Mouse (Mus musculus) lung, embryonic 14.5 days (tissue): ENCODE measurements around the gene Hpdl. TPM values are rescaled to one million over a fixed set of nuclear protein-coding genes. Genes with fewer than 3 reads are reported as not detected.

Experiments
- ATAC-seq: fragments of 200-750 bp; cut with Nextera tagmentation; 2 replicates; pipeline ENCODE4 v1.8.0; 2017; ENCODE audit warnings: mild to moderate bottlenecking, moderate TSS enrichment, moderate library complexity; ENCODE audit not compliant: insufficient read depth
- DNase-seq: peaks from one replicate; pipeline ENCODE4 v3.0.0-alpha.2; 2015
- H3K27ac ChIP-seq: fragments of 300-500 bp; sonication (generic); 2 replicates; pipeline ENCODE4 v1.5.1; 2014; ENCODE audit warnings: low read depth, mild to moderate bottlenecking, moderate library complexity
- H3K27me3 ChIP-seq: fragments of 300-500 bp; sonication (generic); 2 replicates; pipeline ENCODE4 v1.6.1; 2014; ENCODE audit warnings: low read length, control low read depth; ENCODE audit not compliant: insufficient read depth
- H3K36me3 ChIP-seq: fragments of 300-500 bp; sonication (generic); 2 replicates; pipeline ENCODE4 v1.6.1; 2014; ENCODE audit warnings: control low read depth; ENCODE audit not compliant: insufficient read depth
- H3K4me1 ChIP-seq: fragments of 300-500 bp; sonication (generic); 2 replicates; pipeline ENCODE4 v1.6.1; 2014; ENCODE audit warnings: antibody characterized with exemption, control low read depth; ENCODE audit not compliant: insufficient read depth
- H3K4me2 ChIP-seq: fragments of 300-500 bp; sonication (generic); 2 replicates; pipeline ENCODE4 v1.6.1; 2014; ENCODE audit warnings: mild to moderate bottlenecking
- H3K4me3 ChIP-seq: fragments of 300-500 bp; sonication (generic); 2 replicates; pipeline ENCODE4 v1.5.1; 2014; ENCODE audit warnings: low read depth, low read length
- H3K9ac ChIP-seq: fragments of 300-500 bp; sonication (generic); 2 replicates; pipeline ENCODE4 v1.6.1; 2014
- H3K9me3 ChIP-seq: fragments of 300-500 bp; sonication (generic); 2 replicates; pipeline ENCODE4 v1.6.1; 2016; ENCODE audit warnings: low read depth, low read length, control low read depth
- CTCF ChIP-seq: IDR thresholded peaks from 2 replicates; pipeline ENCODE4 v1.5.1; 2016; ENCODE audit warnings: antibody characterized with exemption, low read depth
- WGBS: fragments of 180-500 bp; shearing (Covaris S2); extraction: QIAGEN DNeasy Blood & Tissue Kit; methylation state at CpG from one replicate; pipeline ENCODE4 v1.1.7; 2014; 5-methylcytosine and 5-hydroxymethylcytosine counted together
- polyA plus RNA-seq: library from polyadenylated mRNA; unstranded; fragments of >200 nt; fragmentation: Nextera tagmentation; extraction: Ambion mirVana; gene quantifications from 2 replicates; pipeline ENCODE4 v1.2.1, GENCODE M21; 2014

Hpdl gene
- polyA plus RNA-seq, 1 experiment from 2014 or later = 0.71 TPM

GRCm38 (mm10) chr4:116782171-116782570, 39.3 kb downstream of the Hpdl start:
- no peak overlapping the region for H3K4me3 ChIP-seq
- no peak for TF ChIP-seq CTCF
- H3K36me3 ChIP-seq = no peaks in the 10 kb centered on the region
- H3K4me2 ChIP-seq = no peak overlapping the region
- DNase-seq (no peak), ATAC-seq (no peak)
- no peaks in the 10 kb centered on the region for H3K4me1 ChIP-seq
- no peak overlapping the region for H3K27ac ChIP-seq
- H3K9ac ChIP-seq = no peak overlapping the region
- H3K27me3 ChIP-seq = no peaks in the 10 kb centered on the region
- H3K9me3 ChIP-seq = no peaks in the 10 kb centered on the region
- WGBS = 28% methylated on average over 8 of the region's 8 CpGs

GRCm38 (mm10) chr4:116781366-116781765, 40.1 kb downstream of the Hpdl start:
- H3K4me1 ChIP-seq = no peaks in the 10 kb centered on the region
- H3K36me3 ChIP-seq = no peaks in the 10 kb centered on the region
- no peak for TF ChIP-seq CTCF
- no peak overlapping the region for H3K27ac ChIP-seq
- no peak for ATAC-seq
- 51% methylated on average over 2 of the region's 2 CpGs for WGBS
- H3K27me3 ChIP-seq = no peaks in the 10 kb centered on the region
- no peaks in the 10 kb centered on the region for H3K9me3 ChIP-seq
- no peak for DNase-seq
- H3K4me3 ChIP-seq = no peak overlapping the region
- H3K9ac ChIP-seq = no peak overlapping the region
- no peak overlapping the region for H3K4me2 ChIP-seq

GRCm38 (mm10) chr4:116780541-116780940, 41.0 kb downstream of the Hpdl start:
- no peaks in the 10 kb centered on the region for H3K36me3 ChIP-seq
- no peak overlapping the region for H3K27ac ChIP-seq
- H3K27me3 ChIP-seq = no peaks in the 10 kb centered on the region
- H3K4me2 ChIP-seq = no peak overlapping the region
- TF ChIP-seq CTCF = no peak
- 79% methylated on average over 2 of the region's 2 CpGs for WGBS
- no peak overlapping the region for H3K4me3 ChIP-seq
- H3K9ac ChIP-seq = no peak overlapping the region
- ATAC-seq (no peak), DNase-seq (no peak)
- no peaks in the 10 kb centered on the region for H3K9me3 ChIP-seq
- no peaks in the 10 kb centered on the region for H3K4me1 ChIP-seq

GRCm38 (mm10) chr4:116777079-116777478, 44.4 kb downstream of the Hpdl start:
- ATAC-seq (no peak), DNase-seq (no peak)
- Histone ChIP-seq H3K27ac (no peak overlapping the region), H3K4me3 (no peak overlapping the region), H3K9ac (no peak overlapping the region), H3K27me3 (no peaks in the 10 kb centered on the region), H3K36me3 (no peaks in the 10 kb centered on the region), H3K9me3 (no peaks in the 10 kb centered on the region), H3K4me1 (no peaks in the 10 kb centered on the region), H3K4me2 (no peak overlapping the region)
- TF ChIP-seq CTCF = no peak
- 84% methylated on average over 3 of the region's 3 CpGs for WGBS

GRCm38 (mm10) chr4:116776391-116776790, 45.1 kb downstream of the Hpdl start:
- Histone ChIP-seq H3K27me3 (no peaks in the 10 kb centered on the region), H3K4me3 (no peak overlapping the region), H3K9ac (no peak overlapping the region), H3K36me3 (no peaks in the 10 kb centered on the region), H3K4me1 (no peaks in the 10 kb centered on the region), H3K27ac (no peak overlapping the region), H3K4me2 (no peak overlapping the region), H3K9me3 (no peaks in the 10 kb centered on the region)
- ATAC-seq = no peak
- no peak for DNase-seq
- 82% methylated on average over 5 of the region's 5 CpGs for WGBS
- no peak for TF ChIP-seq CTCF

Other genes starting within 250 kb of the Hpdl start
- 2.6 and 3.4 TPM in 2 replicates for gene Ccdc17, start 225.1 kb downstream of the Hpdl start, polyA plus RNA-seq
- gene Nasp, start 193.8 kb downstream of the Hpdl start, polyA plus RNA-seq = 164 and 168 TPM in 2 replicates
- 759 and 786 TPM in 2 replicates for gene Akr1a1, start 170.0 kb downstream of the Hpdl start, polyA plus RNA-seq
- 1,429 and 1,485 TPM in 2 replicates for gene Prdx1, start 136.2 kb downstream of the Hpdl start, polyA plus RNA-seq
- gene Mmachc, start 113.3 kb downstream of the Hpdl start, polyA plus RNA-seq = 18.0 and 20.7 TPM in 2 replicates
- gene Ccdc163, start 113.2 kb downstream of the Hpdl start, polyA plus RNA-seq = 30.0 and 35.1 TPM in 2 replicates
- gene Tesk2, start 100.8 kb downstream of the Hpdl start, polyA plus RNA-seq = 6.6 and 7.8 TPM in 2 replicates
- 35.6 and 41.4 TPM in 2 replicates for gene Toe1, start 14.1 kb downstream of the Hpdl start, polyA plus RNA-seq
- gene Mutyh, start 14.0 kb downstream of the Hpdl start, polyA plus RNA-seq = 14.7 and 16.8 TPM in 2 replicates
- 0.47 and 0.79 TPM in 2 replicates for gene Zswim5, start 55.7 kb upstream of the Hpdl start, polyA plus RNA-seq
- gene Urod, start 172.7 kb upstream of the Hpdl start, polyA plus RNA-seq = 87.2 and 95.9 TPM in 2 replicates
- 7.9 and 9.1 TPM in 2 replicates for gene Hectd3, start 173.6 kb upstream of the Hpdl start, polyA plus RNA-seq
- 43.5 and 45.2 TPM in 2 replicates for gene Eif2b3, start 197.7 kb upstream of the Hpdl start, polyA plus RNA-seq